Mouse (Mus musculus): ENCODE results near the gene Gm5141. TPM values are rescaled to one million over a fixed set of nuclear protein-coding genes. Genes with fewer than 3 reads are reported as not detected.

The Gm5141 gene
- polyA plus RNA-seq, 1 experiment: 2.9 TPM

GRCm38 (mm10) chr13:62733322-62733721 is 52.3 kb downstream of the Gm5141 start:
- no peak overlapping the region for H3K4me3 ChIP-seq (replicated peaks; ENCODE audit: insufficient read depth, low read depth, low read length)
- 97% methylated on average over 2 of the region's 2 CpGs for WGBS
- no peak for DNase-seq
- no peak overlapping the region for H3K27ac ChIP-seq (ENCODE audit: insufficient read depth, low read length)
- H3K27me3 ChIP-seq (ENCODE audit: control insufficient read depth, insufficient read depth, low read length): no peaks in the 10 kb centered on the region
- no peaks in the 10 kb centered on the region for H3K4me1 ChIP-seq (ENCODE audit: control insufficient read depth, insufficient read depth, low read length)
- no peak for TF ChIP-seq POLR2A (IDR thresholded peaks at IDR 0.05; ENCODE audit: borderline replicate concordance, insufficient read depth, low read length)
- TF ChIP-seq CTCF (IDR thresholded peaks at IDR 0.05; ENCODE audit: borderline replicate concordance, insufficient read depth, low read depth, low read length): no peak

Other genes with a start within 250 kb of the Gm5141 start
- gene Zfp935, start 227.3 kb downstream of the Gm5141 start, polyA plus RNA-seq (2012; rRNA removed): not detected in 2 replicates
- 6.3 and 6.9 TPM in 2 replicates for gene Zfp934, start 214.6 kb downstream of the Gm5141 start, polyA plus RNA-seq (2012; rRNA removed)
- 1.7 and 1.8 TPM in 2 replicates for gene 6720489N17Rik, start 161.6 kb downstream of the Gm5141 start, polyA plus RNA-seq (2012; rRNA removed)
- 7.2 and 7.6 TPM in 2 replicates for gene Platr25, start 25.1 kb downstream of the Gm5141 start, polyA plus RNA-seq (2012; rRNA removed)
- gene Fbp2, start 72.6 kb upstream of the Gm5141 start, polyA plus RNA-seq (2012; rRNA removed): not detected in 2 replicates
- gene Fbp1, start 102.5 kb upstream of the Gm5141 start, polyA plus RNA-seq (2012; rRNA removed): 0.21 TPM in 1 of 2 replicates, not detected in the other
- gene 2010111I01Rik, start 179.1 kb upstream of the Gm5141 start, polyA plus RNA-seq (2012; rRNA removed): 123 and 126 TPM in 2 replicates